In the genomic region with DNA sequence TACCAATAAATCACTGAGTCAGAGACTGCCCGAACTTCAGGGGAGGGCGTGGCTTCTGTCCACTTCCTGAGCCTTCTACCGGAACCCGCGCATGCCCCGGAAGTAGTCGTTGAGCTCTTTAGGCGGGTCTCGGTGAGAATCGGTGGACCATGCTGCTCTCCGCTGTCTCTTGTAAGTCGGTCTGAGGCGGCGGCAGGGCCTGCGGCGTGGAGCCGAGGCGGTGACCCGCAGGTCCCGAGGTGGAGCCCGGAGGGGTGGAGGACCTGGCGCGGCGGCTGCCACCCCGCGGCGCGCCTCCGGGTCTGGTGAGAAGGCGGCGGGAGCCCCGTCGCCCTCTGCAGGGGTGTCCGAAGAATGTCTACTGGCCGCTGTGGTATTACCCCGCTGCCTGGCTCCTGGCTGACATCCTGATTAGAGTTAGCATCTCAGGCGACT, we compare ENCODE assay signal across 8 mouse cellular contexts. TPM values are rescaled to one million over a fixed set of nuclear protein-coding genes. Genes with fewer than 3 reads are reported as not detected.
DNase-seq lines count a peak whose midpoint lies in the region; ATAC-seq and TF ChIP-seq lines count a peak whose summit lies in the region.

No protein-coding gene starts in this region.

- DNase-seq in adrenal gland, postnatal 10 days: peak; percentile 88
- peak; percentile 89 for DNase-seq in embryo, embryonic 9.5 days (ENCODE audit: extremely low spot score)
- peak; percentile 49 to 85 for DNase-seq in gastrocnemius, postnatal 4 days (ENCODE audit: low spot score in 2 of 2)
- peak; percentile 85 to 86 for DNase-seq in left cerebral cortex, postnatal 36 days (ENCODE audit: low spot score in 2 of 2)
- DNase-seq in midbrain, embryonic 10.5 days (ENCODE audit: low spot score): peak; percentile 90
- peak; percentile 68 to 72 for DNase-seq in right cerebral cortex, postnatal 36 days (ENCODE audit: low spot score in 2 of 2)
- DNase-seq in urinary bladder, postnatal 4 days (ENCODE audit: low spot score in 2 of 2): peak; percentile 77 to 81

- peak overlapping the region; percentile 94 for H3K27ac ChIP-seq in intestine, postnatal 0 days (ENCODE audit: low read depth, low read length)
- peak overlapping the region; percentile 95 for H3K27ac ChIP-seq in midbrain, embryonic 10.5 days (replicated peaks)

- H3K9ac ChIP-seq in intestine, postnatal 0 days (ENCODE audit: low read depth, low read length): peak overlapping the region; percentile 57

- H3K9me3 ChIP-seq in intestine, postnatal 0 days (ENCODE audit: control insufficient read depth): no peaks in the 10 kb centered on the region
- H3K9me3 ChIP-seq in midbrain, embryonic 10.5 days (replicated peaks): no peaks in the 10 kb centered on the region

- H3K27me3 ChIP-seq in intestine, postnatal 0 days (replicated peaks; ENCODE audit: control insufficient read depth, insufficient read depth, low read length): no peaks in the 10 kb centered on the region
- no peaks in the 10 kb centered on the region for H3K27me3 ChIP-seq in midbrain, embryonic 10.5 days (ENCODE audit: low read depth, poor library complexity, severe bottlenecking)

- H3K4me3 ChIP-seq in intestine, postnatal 0 days (ENCODE audit: low read depth, low read length): peak overlapping the region; percentile 59
- peak overlapping the region; percentile 83 for H3K4me3 ChIP-seq in midbrain, embryonic 10.5 days

- H3K36me3 ChIP-seq in intestine, postnatal 0 days (ENCODE audit: control insufficient read depth, insufficient read depth): peaks cover 25% of the 10 kb centered on the region
- peaks cover 34% of the 10 kb centered on the region for H3K36me3 ChIP-seq in midbrain, embryonic 10.5 days

- no peaks in the 10 kb centered on the region for H3K4me1 ChIP-seq in intestine, postnatal 0 days (replicated peaks; ENCODE audit: control insufficient read depth, insufficient read depth, low read length)
- peaks cover 18% of the 10 kb centered on the region for H3K4me1 ChIP-seq in midbrain, embryonic 10.5 days

- intact Hi-C loops in left cerebral cortex, postnatal 36 days (cut with DNase I): loop anchor here (5.0 kb wide), 1 partner anchor 523 kb away; a partner anchor contains a TSS

- WGBS in intestine, postnatal 0 days: under 1% methylated on average over 37 of the region's 37 CpGs
- under 1% methylated on average over 37 of the region's 37 CpGs for WGBS in midbrain, embryonic 10.5 days

- peak; percentile 79 for TF ChIP-seq CTCF in intestine, postnatal 0 days (IDR thresholded peaks at IDR 0.05; ENCODE audit: low read depth)

- peak overlapping the region; percentile 70 for H3K4me2 ChIP-seq in intestine, postnatal 0 days (replicated peaks; ENCODE audit: low read depth)

- peak; percentile 86 for ATAC-seq in intestine, postnatal 0 days

RNA-seq across cellular contexts. Expression of a gene that starts 17.1 kb away (rescaled TPM):
- total RNA-seq in adrenal gland, postnatal 10 days (2021): 100 to 1,000 TPM; 282 to 285 TPM
- total RNA-seq in gastrocnemius, postnatal 4 days (2021): 100 to 1,000 TPM; 229 to 230 TPM
- 337 and 357 TPM in 2 replicates for polyA plus RNA-seq in intestine, postnatal 0 days (2015; fragmentation: Nextera tagmentation; extraction: Ambion mirVana)
- total RNA-seq in left cerebral cortex, postnatal 36 days (2021): 10 to 100 TPM; 82.6 to 94.8 TPM
- polyA plus RNA-seq in midbrain, embryonic 10.5 days (2016; fragmentation: Nextera tagmentation; extraction: Ambion mirVana): 231 and 233 TPM in 2 replicates

Comparison
In these comparisons a context has a peak if more than half of its experiments do, and no peak if none do; other contexts are left out.
1. Peak in every context shown above with its lines: DNase-seq, ATAC-seq, H3K4me3 ChIP-seq and H3K27ac ChIP-seq.